Comparison of ENCODE assay signal across 8 mouse cellular contexts in genomic region chr10:96617951-96618575, GRCm38 (mm10). TPM values are rescaled to one million over a fixed set of nuclear protein-coding genes. Genes with fewer than 3 reads are reported as not detected.
DNase-seq lines count a peak whose midpoint lies in the region; ATAC-seq lines count a peak whose summit lies in the region.

No protein-coding gene starts in this region.

- under 1% methylated on average over 29 of the region's 29 CpGs for WGBS in forebrain, embryonic 11.5 days
- under 1% methylated on average over 29 of the region's 29 CpGs for WGBS in heart, embryonic 15.5 days
- WGBS in liver, embryonic 13.5 days (ENCODE audit: insufficient replicate concordance) = under 1% methylated on average over 29 of the region's 29 CpGs
- under 1% methylated on average over 29 of the region's 29 CpGs for WGBS in stomach, embryonic 15.5 days

- DNase-seq in CD8-positive naive resting alpha-beta T cell, adult 2 months (ENCODE audit: low read depth in 2 of 2, low spot score in 2 of 2) = peak; percentile 71 to 80
- DNase-seq in c-Kit-positive CD71-positive TER-119-negative erythroid progenitor cells, embryonic 14.5 days (ENCODE audit: low read depth) = peak; percentile 50
- DNase-seq in forebrain, embryonic 11.5 days (ENCODE audit: low spot score) = peak; percentile 76
- DNase-seq in kidney, postnatal 14 days = peak; percentile 83
- DNase-seq in liver, embryonic 13.5 days = peak; percentile 63
- DNase-seq in natural killer cell, adult 2 months (ENCODE audit: low spot score in 2 of 2) = peak; percentile 61 to 80

- no peaks in the 10 kb centered on the region for H3K9me3 ChIP-seq in forebrain, embryonic 11.5 days (ENCODE audit: control insufficient read depth, low read length)
- no peaks in the 10 kb centered on the region for H3K9me3 ChIP-seq in heart, embryonic 15.5 days (replicated peaks)
- H3K9me3 ChIP-seq in liver, embryonic 13.5 days (replicated peaks) = no peaks in the 10 kb centered on the region
- no peaks in the 10 kb centered on the region for H3K9me3 ChIP-seq in stomach, embryonic 15.5 days

- ATAC-seq in forebrain, embryonic 11.5 days (replicated peaks; ENCODE audit: low FRiP score) = peak; percentile 18
- ATAC-seq in heart, embryonic 15.5 days (replicated peaks; ENCODE audit: insufficient number of reproducible peaks, insufficient read depth, low FRiP score, low read depth) = peak; percentile 27; the same call in 1 of the 2 replicates
- peak; percentile 8; the same call in 1 of the 2 replicates for ATAC-seq in liver, embryonic 13.5 days (ENCODE audit: low read depth)
- peak; percentile 12; the same call in 1 of the 2 replicates for ATAC-seq in stomach, embryonic 15.5 days (ENCODE audit: insufficient read depth, low FRiP score, low read depth)

- H3K36me3 ChIP-seq in forebrain, embryonic 11.5 days (ENCODE audit: control insufficient read depth, insufficient read depth, low read length) = no peaks in the 10 kb centered on the region
- H3K36me3 ChIP-seq in heart, embryonic 15.5 days = peaks cover 5% of the 10 kb centered on the region; the same call in 1 of the 2 replicates
- H3K36me3 ChIP-seq in liver, embryonic 13.5 days = no peaks in the 10 kb centered on the region
- H3K36me3 ChIP-seq in stomach, embryonic 15.5 days = no peaks in the 10 kb centered on the region

- peak overlapping the region; percentile 98 for H3K4me3 ChIP-seq in forebrain, embryonic 11.5 days (ENCODE audit: low read depth, low read length)
- peak overlapping the region; percentile 93 for H3K4me3 ChIP-seq in heart, embryonic 15.5 days
- peak overlapping the region; percentile 92 for H3K4me3 ChIP-seq in liver, embryonic 13.5 days (replicated peaks)
- peak overlapping the region; percentile 94 for H3K4me3 ChIP-seq in stomach, embryonic 15.5 days (replicated peaks)

- H3K4me2 ChIP-seq in forebrain, embryonic 11.5 days (ENCODE audit: low read depth, low read length, severe bottlenecking) = peak overlapping the region; percentile 35
- H3K4me2 ChIP-seq in heart, embryonic 15.5 days = peak overlapping the region; percentile 59
- H3K4me2 ChIP-seq in liver, embryonic 13.5 days = peak overlapping the region; percentile 91
- peak overlapping the region; percentile 44 for H3K4me2 ChIP-seq in stomach, embryonic 15.5 days

- peak overlapping the region; percentile 98 for H3K9ac ChIP-seq in forebrain, embryonic 11.5 days (ENCODE audit: low read length)
- H3K9ac ChIP-seq in heart, embryonic 15.5 days = peak overlapping the region; percentile 98
- peak overlapping the region; percentile 95 for H3K9ac ChIP-seq in liver, embryonic 13.5 days
- H3K9ac ChIP-seq in stomach, embryonic 15.5 days = peak overlapping the region; percentile 100

- no peaks in the 10 kb centered on the region for H3K27me3 ChIP-seq in forebrain, embryonic 11.5 days (ENCODE audit: control insufficient read depth, insufficient read depth, low read length)
- H3K27me3 ChIP-seq in heart, embryonic 15.5 days = no peaks in the 10 kb centered on the region
- H3K27me3 ChIP-seq in liver, embryonic 13.5 days = no peaks in the 10 kb centered on the region
- no peaks in the 10 kb centered on the region for H3K27me3 ChIP-seq in stomach, embryonic 15.5 days (replicated peaks)

- no peaks in the 10 kb centered on the region; the same call in 1 of the 2 replicates for H3K4me1 ChIP-seq in forebrain, embryonic 11.5 days (replicated peaks; ENCODE audit: control insufficient read depth, insufficient read depth, low read length)
- peaks cover 25% of the 10 kb centered on the region for H3K4me1 ChIP-seq in heart, embryonic 15.5 days (replicated peaks)
- peaks cover 36% of the 10 kb centered on the region for H3K4me1 ChIP-seq in liver, embryonic 13.5 days (replicated peaks)
- H3K4me1 ChIP-seq in stomach, embryonic 15.5 days = no peaks in the 10 kb centered on the region

- peak overlapping the region; percentile 87 for H3K27ac ChIP-seq in forebrain, embryonic 11.5 days (ENCODE audit: low read depth, low read length)
- peak overlapping the region; percentile 96 for H3K27ac ChIP-seq in heart, embryonic 15.5 days
- peak overlapping the region; percentile 91 for H3K27ac ChIP-seq in liver, embryonic 13.5 days
- peak overlapping the region; percentile 98 for H3K27ac ChIP-seq in stomach, embryonic 15.5 days

RNA-seq across cellular contexts. Expression of gene Btg1, which starts 1.3 kb away (rescaled TPM):
- 35.9 and 40.2 TPM in 2 replicates for polyA plus RNA-seq in forebrain, embryonic 11.5 days (2014; fragmentation: Nextera tagmentation; extraction: Ambion mirVana)
- 48.8 and 56.5 TPM in 2 replicates for polyA plus RNA-seq in heart, embryonic 15.5 days (2015; fragmentation: Nextera tagmentation; extraction: Ambion mirVana)
- polyA plus RNA-seq in liver, embryonic 13.5 days (2015; fragmentation: Nextera tagmentation; extraction: Ambion mirVana) = 6.2 TPM in 2 replicates
- 61.2 and 62.3 TPM in 2 replicates for polyA plus RNA-seq in stomach, embryonic 15.5 days (2015; fragmentation: Nextera tagmentation; extraction: Ambion mirVana)

Comparison
In these comparisons a context has a peak if more than half of its experiments do, and no peak if none do; other contexts are left out.
1. Peak in every context shown above with its lines: DNase-seq, ATAC-seq, H3K4me3 ChIP-seq and H3K27ac ChIP-seq.
2. H3K4me2 ChIP-seq: peak in every context shown above with its lines; median percentile 91 in liver, embryonic 13.5 days; 59 in heart, embryonic 15.5 days; 44 in stomach, embryonic 15.5 days; 35 in forebrain, embryonic 11.5 days.